Mouse (Mus musculus): ENCODE results near the gene Gm26566. TPM values are rescaled to one million over a fixed set of nuclear protein-coding genes. Genes with fewer than 3 reads are reported as not detected.

Gene Gm26566
- 0.18 and 2.2 TPM in 2 replicates for total RNA-seq (2014; rRNA removed)
- 1.4 and 1.5 TPM in 2 replicates for polyA plus RNA-seq (2015; fragmentation: Nextera tagmentation; extraction: Ambion mirVana)

DNA sequence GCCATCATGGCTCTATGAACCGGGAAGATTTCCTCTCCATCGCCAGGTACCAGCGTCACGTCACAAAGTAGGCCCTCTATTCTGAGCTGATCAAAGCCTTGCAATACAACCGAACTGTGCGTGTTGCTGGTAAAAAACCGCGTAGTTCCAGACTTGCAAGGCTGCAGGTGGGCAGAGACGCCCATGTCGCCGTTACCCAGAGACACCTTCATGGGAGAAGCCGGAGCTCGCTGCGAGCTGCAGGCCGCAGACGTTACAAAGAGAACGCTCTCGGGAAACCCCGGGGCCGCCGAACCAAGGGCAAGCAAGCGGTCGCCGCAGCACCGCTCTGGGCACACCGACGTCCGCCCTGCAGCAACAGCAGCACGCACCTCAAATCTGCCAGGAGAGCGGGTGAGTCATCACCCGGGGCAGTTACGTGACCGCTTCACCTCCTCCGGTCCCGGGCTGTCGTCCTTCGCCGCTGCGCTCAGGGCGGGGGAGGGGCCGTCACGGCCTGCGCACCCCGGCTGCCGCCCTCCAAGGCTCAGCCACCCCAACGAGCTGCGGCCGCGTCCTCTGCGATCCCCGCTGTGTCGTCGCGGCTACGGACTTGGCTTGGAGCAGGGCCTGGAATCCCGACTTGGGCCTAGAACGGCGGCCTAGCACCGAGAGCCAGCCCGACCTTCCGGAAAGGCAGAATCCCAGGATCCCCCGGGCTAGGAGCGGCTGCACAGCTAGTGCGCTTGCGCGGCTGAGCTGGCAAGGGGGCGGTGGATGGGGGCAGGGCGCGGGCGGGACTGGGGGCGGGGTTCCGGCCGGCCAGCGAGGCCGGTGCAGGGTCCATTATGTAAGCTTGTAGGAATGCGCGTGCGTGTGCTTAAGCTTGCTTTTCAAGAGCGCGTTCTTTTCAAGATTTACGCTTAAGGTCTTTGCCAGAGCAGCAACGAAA is at the start of gene Gm26566, which contains the start of gene Klhl9:
Gm26566 (plus strand) TSS at position 15 of the 931 bp plus-strand sequence.
Klhl9 (minus strand) TSS at position 675 of the 931 bp plus-strand sequence.
- H3K27ac ChIP-seq, result peak within 1 kb of the TSS; percentile 97
- peak; percentile 99 for ATAC-seq
- DNase-seq (ENCODE audit: low spot score), result peak; percentile 97

DNA sequence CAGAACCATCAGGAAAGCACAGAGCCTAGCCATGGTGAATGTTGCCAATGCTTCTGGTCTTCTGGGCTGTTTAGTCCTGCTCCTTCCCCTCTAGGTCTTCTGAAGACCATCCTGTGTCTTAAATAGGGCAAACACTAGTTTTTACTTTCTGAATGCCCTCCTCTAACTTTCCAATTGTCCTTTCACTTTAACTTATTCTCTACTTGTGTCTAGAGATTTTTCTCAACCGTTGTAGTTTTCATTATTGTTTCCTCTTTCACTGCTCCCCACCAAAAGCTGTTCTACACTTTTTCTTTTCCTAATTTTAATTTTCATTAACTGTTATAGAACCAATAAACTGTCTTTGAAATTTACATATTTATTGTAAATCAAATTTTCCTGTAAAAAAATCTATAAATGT is 44.8 kb upstream of the Gm26566 start, which contains the start of gene Ifna16:
Ifna16 (minus strand) TSS at position 101 of the 400 bp plus-strand sequence.
- H3K27me3 ChIP-seq (ENCODE audit: insufficient read depth, low read length), result no peaks in the 10 kb centered on the region
- no peak within 1 kb of the TSS for H3K4me3 ChIP-seq (ENCODE audit: low read length)
- H3K4me1 ChIP-seq (ENCODE audit: insufficient read depth, low read length), result no peaks in the 10 kb centered on the region
- no peak for TF ChIP-seq CTCF (IDR thresholded peaks at IDR 0.05; ENCODE audit: low read depth)
- WGBS, result 87% methylated on average over 1 of the region's 1 CpGs
- no peak within 1 kb of the TSS for H3K4me2 ChIP-seq (ENCODE audit: low read depth, low read length)
- H3K9me3 ChIP-seq (ENCODE audit: low read length), result no peaks in the 10 kb centered on the region
- ATAC-seq (no peak), DNase-seq (ENCODE audit: low spot score) (no peak)
- H3K9ac ChIP-seq (replicated peaks; ENCODE audit: low read length), result no peak within 1 kb of the TSS
- H3K27ac ChIP-seq, result no peak within 1 kb of the TSS
- no peaks in the 10 kb centered on the region for H3K36me3 ChIP-seq (ENCODE audit: insufficient read depth, low read length)

More for the DNA sequence above, at the start of gene Gm26566, which contains the start of gene Klhl9:
- no peak for TF ChIP-seq CTCF (IDR thresholded peaks at IDR 0.05; ENCODE audit: low read depth)
- peak within 1 kb of the TSS; percentile 62 for H3K4me3 ChIP-seq (ENCODE audit: low read length)
- no peaks in the 10 kb centered on the region for H3K27me3 ChIP-seq (ENCODE audit: insufficient read depth, low read length)
- H3K4me2 ChIP-seq (ENCODE audit: low read depth, low read length), result peak within 1 kb of the TSS; percentile 79
- H3K9ac ChIP-seq (replicated peaks; ENCODE audit: low read length), result peak within 1 kb of the TSS; percentile 92
- WGBS, result under 1% methylated on average over 82 of the region's 82 CpGs
- peaks cover 19% of the 10 kb centered on the region for H3K4me1 ChIP-seq (ENCODE audit: insufficient read depth, low read length)
- no peaks in the 10 kb centered on the region for H3K9me3 ChIP-seq (ENCODE audit: low read length)
- H3K36me3 ChIP-seq (ENCODE audit: insufficient read depth, low read length), result peaks cover 6% of the 10 kb centered on the region

GRCm38 (mm10) chr4:88680362-88680761 is 41.2 kb upstream of the Gm26566 start:
- DNase-seq (ENCODE audit: low spot score) (peak; percentile 43), ATAC-seq (no peak)

GRCm38 (mm10) chr4:88681353-88681752 is 40.3 kb upstream of the Gm26566 start:
- Histone ChIP-seq H3K27ac (no peak overlapping the region), H3K27me3 (ENCODE audit: insufficient read depth, low read length) (no peaks in the 10 kb centered on the region), H3K9me3 (ENCODE audit: low read length) (no peaks in the 10 kb centered on the region), H3K9ac (replicated peaks; ENCODE audit: low read length) (no peak overlapping the region), H3K36me3 (ENCODE audit: insufficient read depth, low read length) (no peaks in the 10 kb centered on the region), H3K4me3 (ENCODE audit: low read length) (no peak overlapping the region), H3K4me1 (ENCODE audit: insufficient read depth, low read length) (no peaks in the 10 kb centered on the region), H3K4me2 (ENCODE audit: low read depth, low read length) (no peak overlapping the region)
- TF ChIP-seq CTCF (IDR thresholded peaks at IDR 0.05; ENCODE audit: low read depth), result no peak
- DNase-seq (ENCODE audit: low spot score), result no peak
- 64% methylated on average over 3 of the region's 3 CpGs for WGBS
- ATAC-seq, result no peak

More at GRCm38 (mm10) chr4:88680362-88680761, 41.2 kb upstream of the Gm26566 start:
- WGBS, result 52% methylated on average over 8 of the region's 8 CpGs
- Histone ChIP-seq H3K4me1 (ENCODE audit: insufficient read depth, low read length) (no peaks in the 10 kb centered on the region), H3K4me3 (ENCODE audit: low read length) (no peak overlapping the region), H3K9ac (replicated peaks; ENCODE audit: low read length) (no peak overlapping the region), H3K27me3 (ENCODE audit: insufficient read depth, low read length) (no peaks in the 10 kb centered on the region), H3K9me3 (ENCODE audit: low read length) (no peaks in the 10 kb centered on the region), H3K36me3 (ENCODE audit: insufficient read depth, low read length) (no peaks in the 10 kb centered on the region), H3K27ac (no peak overlapping the region), H3K4me2 (ENCODE audit: low read depth, low read length) (no peak overlapping the region)
- peak; percentile 63 for TF ChIP-seq CTCF (IDR thresholded peaks at IDR 0.05; ENCODE audit: low read depth)

- Histone ChIP-seq H3K4me2 (ENCODE audit: low read depth, low read length) (no peak within 1 kb of the TSS), H3K4me1 (ENCODE audit: insufficient read depth, low read length) (no peaks in the 10 kb centered on the region), H3K4me3 (ENCODE audit: low read length) (no peak within 1 kb of the TSS), H3K27ac (no peak within 1 kb of the TSS), H3K9ac (replicated peaks; ENCODE audit: low read length) (no peak within 1 kb of the TSS), H3K27me3 (ENCODE audit: insufficient read depth, low read length) (no peaks in the 10 kb centered on the region), H3K9me3 (ENCODE audit: low read length) (no peaks in the 10 kb centered on the region), H3K36me3 (ENCODE audit: insufficient read depth, low read length) (no peaks in the 10 kb centered on the region)
- ATAC-seq (no peak), DNase-seq (ENCODE audit: low spot score) (no peak)
- WGBS, result 91% methylated on average over 1 of the region's 1 CpGs
- no peak for TF ChIP-seq CTCF (IDR thresholded peaks at IDR 0.05; ENCODE audit: low read depth)
Observed at GRCm38 (mm10) chr4:88683812-88684211, 37.8 kb upstream of the Gm26566 start, which contains the start of gene Ifna2. Gene Ifna2 (minus strand): TSS chr4:88683912.

GRCm38 (mm10) chr4:88691259-88691658 is 30.3 kb upstream of the Gm26566 start, which contains the start of gene Ifnab:
Gene Ifnab (minus strand): TSS chr4:88691359.
- 72% methylated on average over 2 of the region's 2 CpGs for WGBS
- no peak within 1 kb of the TSS for H3K9ac ChIP-seq (replicated peaks; ENCODE audit: low read length)

More at GRCm38 (mm10) chr4:88691259-88691658, 30.3 kb upstream of the Gm26566 start, which contains the start of gene Ifnab:
- H3K4me2 ChIP-seq (ENCODE audit: low read depth, low read length), result no peak within 1 kb of the TSS
- TF ChIP-seq CTCF (IDR thresholded peaks at IDR 0.05; ENCODE audit: low read depth), result no peak
- H3K27me3 ChIP-seq (ENCODE audit: insufficient read depth, low read length), result no peaks in the 10 kb centered on the region
- no peaks in the 10 kb centered on the region for H3K9me3 ChIP-seq (ENCODE audit: low read length)
- H3K27ac ChIP-seq, result no peak within 1 kb of the TSS
- ATAC-seq (no peak), DNase-seq (ENCODE audit: low spot score) (no peak)
- no peaks in the 10 kb centered on the region for H3K4me1 ChIP-seq (ENCODE audit: insufficient read depth, low read length)
- H3K4me3 ChIP-seq (ENCODE audit: low read length), result no peak within 1 kb of the TSS
- no peaks in the 10 kb centered on the region for H3K36me3 ChIP-seq (ENCODE audit: insufficient read depth, low read length)
